Mouse (Mus musculus) liver, adult 2 months (tissue): ENCODE results near the gene Ctsd.

Experiments
- CTCF ChIP-seq: fragments of 200-500 bp; IDR thresholded peaks from 2 replicates; pipeline ENCODE4 v1.5.1; 2011; ENCODE audit warnings: low read depth, low read length, control low read depth
- POLR2A ChIP-seq: fragments of 200-500 bp; IDR thresholded peaks from 2 replicates; pipeline ENCODE4 v1.6.1; 2011; ENCODE audit warnings: low read length, control low read depth; ENCODE audit not compliant: insufficient read depth; ENCODE audit errors: extremely low read depth

DNA sequence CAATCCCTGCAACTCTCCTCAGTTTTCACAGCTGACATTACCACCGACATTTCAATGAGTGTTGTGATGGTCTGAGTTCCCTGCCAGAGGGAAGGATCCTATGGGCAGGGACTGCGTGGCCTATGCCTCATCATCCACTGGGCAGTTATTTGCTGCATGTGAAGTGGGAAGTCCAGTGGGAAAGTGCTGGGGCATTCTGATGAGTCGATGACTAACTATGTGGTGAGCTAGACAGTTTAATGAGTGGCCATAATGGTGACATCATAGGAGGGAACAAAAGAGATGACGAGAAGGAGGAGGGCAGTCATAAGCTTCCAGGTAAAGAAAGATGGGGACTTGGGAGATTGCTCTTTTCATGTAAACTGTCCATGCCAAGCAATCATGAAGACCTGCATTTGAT, 24.7 kb downstream of the Ctsd start:
- no peak for TF ChIP-seq POLR2A
- no peak for TF ChIP-seq CTCF
